Mouse (Mus musculus) bone marrow macrophage, adult 2 months (primary cell): ENCODE measurements at regions not wholly inside any gene's neighbourhood (a gene's known extent, or its start where the extent isn't known, plus 50 kb on each side); places are given as distances from the start of the nearest gene placed in this dataset.

ENCODE experiments used
- CTCF ChIP-seq: IDR thresholded peaks from 2 replicates; pipeline ENCODE4 v1.5.1; 2012; ENCODE audit warnings: low read depth, mild to moderate bottlenecking, low read length, moderate library complexity
- POLR2A ChIP-seq: IDR thresholded peaks from 2 replicates; pipeline ENCODE4 v1.6.1; 2012; ENCODE audit warnings: mild to moderate bottlenecking, low read depth, low read length, borderline replicate concordance

- TF ChIP-seq POLR2A: no peak
- TF ChIP-seq CTCF: no peak
Measured at GRCm38 (mm10) chr5:64567813-64568212, 235.4 kb upstream of the Klf3 start.
